Mouse (Mus musculus): ENCODE results near the gene Krtap3-1. TPM values are rescaled to one million over a fixed set of nuclear protein-coding genes. Genes with fewer than 3 reads are reported as not detected.
"Not testable (repeated sequence)": the region's sequence is repeated elsewhere in the genome, so short reads cannot be mapped to it uniquely, and the experiment has no call there.

Gene Krtap3-1
- polyA plus RNA-seq (2012; ENCODE audit: insufficient read depth, insufficient read length, missing spikeins): not detected in 2 replicates

DNA sequence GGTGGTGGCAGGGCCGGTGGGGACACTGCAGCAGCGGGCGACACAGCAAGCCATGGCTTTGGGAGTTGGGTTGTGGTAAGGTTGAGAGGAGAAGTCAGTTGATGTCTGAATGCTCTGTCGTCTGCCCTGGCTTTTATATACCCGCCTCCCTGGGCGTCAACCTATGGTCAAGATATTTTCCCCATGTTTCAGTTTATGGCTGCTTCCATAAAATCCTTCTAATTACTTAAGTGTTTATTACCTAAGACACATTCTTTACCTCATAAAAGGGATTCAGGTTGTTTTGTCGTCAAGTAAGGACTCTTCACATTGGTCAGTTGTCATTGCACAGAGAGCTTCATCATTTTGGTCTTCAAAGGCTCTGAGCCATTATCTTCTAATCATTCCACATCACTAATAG, at the start of gene Krtap3-1:
TSS of gene Krtap3-1 (minus strand) at position 101 of the 400 bp plus-strand sequence.
- no peak within 1 kb of the TSS for H3K27ac ChIP-seq (replicated peaks; ENCODE audit: low read depth, low read length)
- no peak within 1 kb of the TSS for H3K4me3 ChIP-seq (ENCODE audit: insufficient read depth, low read depth, low read length)
- no peaks in the 10 kb centered on the region for H3K4me1 ChIP-seq (ENCODE audit: control insufficient read depth, insufficient read depth, insufficient read length, low read length)

DNA sequence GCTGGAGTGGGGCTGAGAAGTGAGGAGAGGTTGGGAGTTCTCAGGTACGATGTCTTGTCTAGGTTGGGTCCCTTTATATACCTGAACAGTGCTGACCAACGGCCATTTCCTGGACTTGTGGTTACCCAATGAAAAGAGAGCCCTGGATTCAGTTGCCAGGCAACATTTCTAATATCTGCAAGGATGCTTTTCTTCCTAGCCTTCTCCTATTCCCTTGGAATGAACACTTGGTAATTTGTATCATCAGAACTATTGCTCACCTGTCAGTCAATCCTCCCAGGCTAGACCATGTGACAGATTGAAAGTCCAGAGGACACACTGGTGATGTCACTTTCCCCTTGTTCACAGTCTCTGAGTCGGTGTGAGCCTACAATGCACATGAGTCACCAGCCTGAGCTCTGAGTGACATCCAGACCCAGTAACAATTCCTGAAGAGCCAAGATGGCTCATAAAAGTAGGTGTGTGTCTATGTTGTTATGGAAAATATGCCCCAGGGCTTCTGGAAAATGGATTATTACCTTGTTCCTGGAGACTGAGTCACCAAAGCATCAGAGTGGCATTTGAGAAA, 48.5 kb upstream of the Krtap3-1 start, which contains the start of gene Krtap2-4:
TSS of gene Krtap2-4 (minus strand) at position 51 of the 568 bp plus-strand sequence.
- no peaks in the 10 kb centered on the region for H3K4me1 ChIP-seq (ENCODE audit: control insufficient read depth, insufficient read depth, insufficient read length, low read length)
- no peak within 1 kb of the TSS for H3K4me3 ChIP-seq (ENCODE audit: insufficient read depth, low read depth, low read length)
- H3K27ac ChIP-seq (replicated peaks; ENCODE audit: low read depth, low read length): no peak within 1 kb of the TSS

- H3K4me3 ChIP-seq (ENCODE audit: insufficient read depth, low read depth, low read length); H3K27ac ChIP-seq (replicated peaks; ENCODE audit: low read depth, low read length); H3K4me1 ChIP-seq (ENCODE audit: control insufficient read depth, insufficient read depth, insufficient read length, low read length): not testable (repeated sequence)
Measured at GRCm38 (mm10) chr11:99610089-99610488, 43.7 kb upstream of the Krtap3-1 start, which contains the start of gene Gm11937. Gene Gm11937, minus strand, starts transcription at chr11:99610189.

GRCm38 (mm10) chr11:99609126-99609525, 42.7 kb upstream of the Krtap3-1 start:
- Histone ChIP-seq H3K4me3 (ENCODE audit: insufficient read depth, low read depth, low read length) (no peak overlapping the region), H3K27ac (replicated peaks; ENCODE audit: low read depth, low read length) (no peak overlapping the region), H3K4me1 (ENCODE audit: control insufficient read depth, insufficient read depth, insufficient read length, low read length) (no peaks in the 10 kb centered on the region)

DNA sequence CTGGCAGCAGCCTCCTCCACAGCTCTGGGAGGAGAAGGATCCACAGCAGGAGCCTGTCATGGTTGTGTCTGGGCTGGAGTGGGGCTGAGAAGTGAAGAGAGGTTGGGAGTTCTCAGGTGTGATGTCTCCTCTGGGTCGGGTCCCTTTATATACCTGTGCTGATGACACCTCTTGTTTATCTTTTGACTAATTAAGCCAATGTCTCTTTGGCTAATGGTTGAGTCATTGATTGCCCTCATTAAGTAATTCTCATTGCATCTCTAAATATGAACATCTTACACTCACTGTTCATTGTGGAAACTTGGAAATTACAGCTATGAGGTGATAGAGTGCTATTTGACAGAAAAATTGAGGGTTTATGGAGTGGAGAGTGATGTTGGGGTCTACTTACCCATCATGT, 36.8 kb upstream of the Krtap3-1 start, which contains the start of gene Gm11938:
TSS of gene Gm11938 (minus strand) at position 101 of the 400 bp plus-strand sequence.
- H3K4me1 ChIP-seq (ENCODE audit: control insufficient read depth, insufficient read depth, insufficient read length, low read length); H3K27ac ChIP-seq (replicated peaks; ENCODE audit: low read depth, low read length): not testable (repeated sequence)

GRCm38 (mm10) chr11:99597742-99598141, 31.3 kb upstream of the Krtap3-1 start, which contains the start of gene Krtap9-3:
Gene Krtap9-3, minus strand, starts transcription at chr11:99598105.
- H3K4me1 ChIP-seq (ENCODE audit: control insufficient read depth, insufficient read depth, insufficient read length, low read length); H3K4me3 ChIP-seq (ENCODE audit: insufficient read depth, low read depth, low read length); H3K27ac ChIP-seq (replicated peaks; ENCODE audit: low read depth, low read length): not testable (repeated sequence)

More for the DNA sequence above, 36.8 kb upstream of the Krtap3-1 start, which contains the start of gene Gm11938:
- H3K4me3 ChIP-seq (ENCODE audit: insufficient read depth, low read depth, low read length): not testable (repeated sequence)

GRCm38 (mm10) chr11:99590981-99591380, 24.6 kb upstream of the Krtap3-1 start, which contains the start of gene Krtap1-3:
Gene Krtap1-3, minus strand, starts transcription at chr11:99591339.
- Histone ChIP-seq H3K27ac (replicated peaks; ENCODE audit: low read depth, low read length) (no peak within 1 kb of the TSS), H3K4me1 (ENCODE audit: control insufficient read depth, insufficient read depth, insufficient read length, low read length) (no peaks in the 10 kb centered on the region), H3K4me3 (ENCODE audit: insufficient read depth, low read depth, low read length) (no peak within 1 kb of the TSS)

GRCm38 (mm10) chr11:99585096-99585495, 18.7 kb upstream of the Krtap3-1 start:
- Histone ChIP-seq H3K27ac (replicated peaks; ENCODE audit: low read depth, low read length) (no peak overlapping the region), H3K4me3 (ENCODE audit: insufficient read depth, low read depth, low read length) (no peak overlapping the region), H3K4me1 (ENCODE audit: control insufficient read depth, insufficient read depth, insufficient read length, low read length) (no peaks in the 10 kb centered on the region)

- Histone ChIP-seq H3K4me3 (ENCODE audit: insufficient read depth, low read depth, low read length) (no peak within 1 kb of the TSS), H3K4me1 (ENCODE audit: control insufficient read depth, insufficient read depth, insufficient read length, low read length) (no peaks in the 10 kb centered on the region), H3K27ac (replicated peaks; ENCODE audit: low read depth, low read length) (no peak within 1 kb of the TSS)
Measured at GRCm38 (mm10) chr11:99583245-99583704, 16.8 kb upstream of the Krtap3-1 start, which contains the start of gene Krtap1-4. Gene Krtap1-4, minus strand, starts transcription at chr11:99583654.

DNA sequence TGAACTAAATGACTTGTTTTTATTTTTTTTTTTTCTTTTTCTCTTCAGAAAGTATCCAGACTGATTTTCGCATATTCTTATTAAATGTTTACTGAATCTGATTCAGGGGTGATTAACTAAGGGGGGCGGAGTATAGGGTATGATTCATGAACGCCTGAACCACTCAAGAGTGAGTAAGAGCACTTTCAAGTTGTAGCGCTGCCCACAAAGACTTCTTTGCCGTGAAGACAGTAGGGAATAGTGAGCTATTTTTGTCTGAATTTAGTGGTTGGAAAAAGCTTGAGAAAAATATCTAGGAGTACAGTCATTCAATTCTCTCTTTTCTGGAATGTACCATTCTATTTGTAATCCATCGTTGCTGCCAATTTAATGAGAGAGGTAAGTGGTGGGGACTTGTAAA, 15.1 kb upstream of the Krtap3-1 start:
- no peaks in the 10 kb centered on the region for H3K4me1 ChIP-seq (ENCODE audit: control insufficient read depth, insufficient read depth, insufficient read length, low read length)
- H3K4me3 ChIP-seq (ENCODE audit: insufficient read depth, low read depth, low read length): no peak overlapping the region
- H3K27ac ChIP-seq (replicated peaks; ENCODE audit: low read depth, low read length): no peak overlapping the region

DNA sequence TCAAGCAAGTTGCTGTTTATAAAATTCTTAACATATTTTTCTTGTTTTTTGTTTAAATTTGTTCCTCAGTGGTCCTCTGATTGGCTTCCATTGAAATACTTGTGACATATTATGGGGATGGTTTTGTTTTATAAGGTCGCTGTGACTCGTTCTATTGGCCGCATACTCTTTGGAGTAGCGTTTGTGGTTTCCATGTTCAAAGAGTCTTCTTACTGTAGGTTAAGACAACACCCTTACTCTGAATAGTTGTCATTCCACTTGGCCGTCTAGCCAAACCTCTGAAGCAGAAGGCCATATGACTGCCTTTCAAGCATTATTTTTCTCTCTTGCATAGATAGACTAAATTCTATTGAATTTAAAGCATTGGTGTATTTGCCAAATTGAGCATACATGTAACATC, 14.6 kb upstream of the Krtap3-1 start:
- no peak overlapping the region for H3K27ac ChIP-seq (replicated peaks; ENCODE audit: low read depth, low read length)
- no peak overlapping the region for H3K4me3 ChIP-seq (ENCODE audit: insufficient read depth, low read depth, low read length)
- no peaks in the 10 kb centered on the region for H3K4me1 ChIP-seq (ENCODE audit: control insufficient read depth, insufficient read depth, insufficient read length, low read length)

DNA sequence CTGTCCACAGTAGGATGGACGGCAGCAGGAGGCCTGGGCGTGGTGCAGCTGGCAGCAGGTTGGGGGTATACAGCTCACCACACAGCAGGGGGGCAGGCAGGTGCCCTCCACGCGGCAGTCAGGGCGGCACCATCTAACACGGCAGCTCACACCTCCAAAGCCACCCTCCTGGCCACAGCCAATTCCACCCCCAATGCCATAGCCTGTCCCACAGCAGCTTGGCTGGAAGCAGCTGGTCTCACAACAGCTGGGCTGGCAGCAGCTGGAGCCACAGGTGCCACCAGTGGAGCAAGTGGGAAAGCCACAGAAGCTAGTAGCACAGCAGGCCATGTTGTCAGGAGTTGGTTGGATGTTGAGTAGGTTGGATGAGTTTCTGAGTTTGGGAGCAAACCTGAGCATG, 14.2 kb upstream of the Krtap3-1 start, which contains the start of gene Krtap1-5:
TSS of gene Krtap1-5 (minus strand) at position 381 of the 400 bp plus-strand sequence.
- Histone ChIP-seq H3K27ac (replicated peaks; ENCODE audit: low read depth, low read length) (no peak within 1 kb of the TSS), H3K4me1 (ENCODE audit: control insufficient read depth, insufficient read depth, insufficient read length, low read length) (no peaks in the 10 kb centered on the region), H3K4me3 (ENCODE audit: insufficient read depth, low read depth, low read length) (no peak within 1 kb of the TSS)

GRCm38 (mm10) chr11:99574106-99574505, 7.7 kb upstream of the Krtap3-1 start:
- Histone ChIP-seq H3K27ac (replicated peaks; ENCODE audit: low read depth, low read length) (no peak overlapping the region), H3K4me3 (ENCODE audit: insufficient read depth, low read depth, low read length) (no peak overlapping the region), H3K4me1 (ENCODE audit: control insufficient read depth, insufficient read depth, insufficient read length, low read length) (no peaks in the 10 kb centered on the region)

- Histone ChIP-seq H3K27ac (replicated peaks; ENCODE audit: low read depth, low read length) (no peak overlapping the region), H3K4me1 (ENCODE audit: control insufficient read depth, insufficient read depth, insufficient read length, low read length) (no peaks in the 10 kb centered on the region), H3K4me3 (ENCODE audit: insufficient read depth, low read depth, low read length) (no peak overlapping the region)
Measured at GRCm38 (mm10) chr11:99573164-99573563, 6.7 kb upstream of the Krtap3-1 start.

DNA sequence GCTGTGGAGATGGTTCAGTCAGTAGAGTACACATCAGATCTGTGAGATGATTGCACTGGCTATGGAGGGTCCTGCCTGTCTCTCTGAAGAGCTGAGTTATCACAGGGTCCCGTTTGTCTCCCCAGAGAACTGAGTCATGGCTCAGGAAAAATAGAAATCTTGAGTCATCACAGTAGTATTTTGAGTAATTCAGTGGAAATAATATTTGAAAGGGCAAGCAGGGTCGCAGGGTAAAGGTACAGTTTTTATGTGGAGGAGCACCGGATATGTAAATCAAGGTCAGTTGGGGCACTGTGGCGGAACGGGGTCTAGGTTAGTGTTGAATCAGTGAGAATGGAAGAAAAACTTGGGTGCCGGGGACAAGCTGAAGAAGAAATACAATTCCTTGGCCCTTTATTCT, 3.9 kb downstream of the Krtap3-1 start:
- H3K4me3 ChIP-seq (ENCODE audit: insufficient read depth, low read depth, low read length): no peak overlapping the region
- H3K27ac ChIP-seq (replicated peaks; ENCODE audit: low read depth, low read length): no peak overlapping the region
- H3K4me1 ChIP-seq (ENCODE audit: control insufficient read depth, insufficient read depth, insufficient read length, low read length): no peaks in the 10 kb centered on the region

GRCm38 (mm10) chr11:99559366-99559765, 7.1 kb downstream of the Krtap3-1 start, which contains the start of gene Gm11939:
Gene Gm11939, minus strand, starts transcription at chr11:99559466.
- Histone ChIP-seq H3K27ac (replicated peaks; ENCODE audit: low read depth, low read length) (no peak within 1 kb of the TSS), H3K4me1 (ENCODE audit: control insufficient read depth, insufficient read depth, insufficient read length, low read length) (no peaks in the 10 kb centered on the region), H3K4me3 (ENCODE audit: insufficient read depth, low read depth, low read length) (no peak within 1 kb of the TSS)

Measured in brown adipose tissue, adult 24 weeks (tissue).